31 mouse cellular contexts compared by ENCODE assay signal in the genomic region with DNA sequence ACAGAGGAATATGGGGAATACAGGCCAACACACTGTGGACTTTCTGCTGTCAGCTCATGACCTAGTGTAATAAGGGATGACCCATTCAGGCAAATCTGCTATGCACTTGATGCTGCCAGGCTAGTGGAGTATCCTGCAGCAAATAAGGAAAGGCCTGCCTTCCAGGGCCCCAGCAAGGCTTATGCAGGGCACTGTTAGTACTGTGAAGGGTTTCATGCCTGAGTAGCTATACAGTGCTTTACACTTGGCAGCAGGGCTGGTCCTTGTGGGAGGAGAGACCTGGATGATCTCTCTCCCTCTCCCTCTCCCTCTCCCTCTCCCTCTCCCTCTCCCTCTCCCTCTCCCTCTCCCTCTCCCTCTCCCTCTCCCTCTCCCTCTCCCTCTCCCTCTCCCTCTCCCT. TPM values are rescaled to one million over a fixed set of nuclear protein-coding genes. Genes with fewer than 3 reads are reported as not detected.
"Had no signal": no experiment of that assay in that cellular context is flagged by ENCODE, and none has a peak within 500 bp of the region (broad histone marks: within the 10 kb centered on the region; RNA-seq: fewer than 3 reads in every experiment).

No protein-coding gene starts in this region.

- H3K4me3 ChIP-seq: embryonic facial prominence, embryonic 10.5 days; embryonic facial prominence, embryonic 12.5 days; embryonic facial prominence, embryonic 13.5 days; embryonic facial prominence, embryonic 15.5 days; erythroblast, embryonic 14.5 days; forebrain, embryonic 10.5 days; forebrain, embryonic 12.5 days; forebrain, embryonic 13.5 days; forebrain, embryonic 15.5 days; gastrocnemius, adult 2 months; heart, adult 2 months had no signal

- H3K9me3 ChIP-seq: embryonic facial prominence, embryonic 10.5 days; embryonic facial prominence, embryonic 12.5 days; embryonic facial prominence, embryonic 13.5 days; embryonic facial prominence, embryonic 15.5 days; forebrain, embryonic 10.5 days; forebrain, embryonic 12.5 days; forebrain, embryonic 13.5 days; forebrain, embryonic 15.5 days had no signal

- H3K9ac ChIP-seq: embryonic facial prominence, embryonic 12.5 days; embryonic facial prominence, embryonic 13.5 days; embryonic facial prominence, embryonic 15.5 days; forebrain, embryonic 12.5 days; forebrain, embryonic 13.5 days; forebrain, embryonic 15.5 days; forebrain, postnatal 0 days had no signal

- H3K27ac ChIP-seq: embryonic facial prominence, embryonic 10.5 days; embryonic facial prominence, embryonic 12.5 days; embryonic facial prominence, embryonic 13.5 days; embryonic facial prominence, embryonic 15.5 days; forebrain, embryonic 10.5 days; forebrain, embryonic 12.5 days; forebrain, embryonic 13.5 days; forebrain, embryonic 15.5 days; gastrocnemius, adult 2 months; heart, adult 2 months had no signal

- H3K27me3 ChIP-seq: embryonic facial prominence, embryonic 12.5 days; embryonic facial prominence, embryonic 13.5 days; embryonic facial prominence, embryonic 15.5 days; forebrain, embryonic 12.5 days; forebrain, embryonic 13.5 days; forebrain, embryonic 15.5 days had no signal

- H3K36me3 ChIP-seq: embryonic facial prominence, embryonic 10.5 days; embryonic facial prominence, embryonic 12.5 days; embryonic facial prominence, embryonic 13.5 days; embryonic facial prominence, embryonic 15.5 days; forebrain, embryonic 10.5 days; forebrain, embryonic 12.5 days; forebrain, embryonic 15.5 days had no signal

- DNase-seq: cerebellum, adult 2 months; cerebellum, adult 8-10 months; cerebellum, adult 9-10 months; cerebellum, adult 9-11 months; cerebellum, postnatal 10 days; cerebellum, postnatal 14 days; cerebellum, postnatal 25 days; cerebellum, postnatal 36 days; embryo, embryonic 11 days; forebrain, postnatal 0 days; gastrocnemius, adult 2 months; gastrocnemius, postnatal 10 days; gastrocnemius, postnatal 14 days; gastrocnemius, postnatal 25 days; gastrocnemius, postnatal 36 days; heart, adult 11 months; heart, adult 18-20 months; heart, adult 2 months had no signal

- H3K4me2 ChIP-seq: embryonic facial prominence, embryonic 12.5 days; embryonic facial prominence, embryonic 13.5 days; embryonic facial prominence, embryonic 15.5 days; forebrain, embryonic 12.5 days; forebrain, embryonic 13.5 days; forebrain, embryonic 15.5 days had no signal

- ATAC-seq: forebrain, embryonic 13.5 days; forebrain, embryonic 14.5 days; forebrain, embryonic 15.5 days; forebrain, embryonic 16.5 days; forebrain, postnatal 0 days had no signal

- H3K4me1 ChIP-seq: embryonic facial prominence, embryonic 10.5 days; embryonic facial prominence, embryonic 12.5 days; embryonic facial prominence, embryonic 13.5 days; embryonic facial prominence, embryonic 15.5 days; forebrain, embryonic 10.5 days; forebrain, embryonic 12.5 days; forebrain, embryonic 13.5 days; forebrain, embryonic 15.5 days had no signal

RNA-seq across cellular contexts. Expression of gene Efcab8, which starts 13.6 kb away (rescaled TPM):
- polyA plus RNA-seq: embryonic facial prominence, embryonic 10.5 days; embryonic facial prominence, embryonic 11.5 days; embryonic facial prominence, embryonic 13.5 days; embryonic facial prominence, embryonic 15.5 days; forebrain, embryonic 10.5 days; forebrain, embryonic 11.5 days; forebrain, embryonic 12.5 days; forebrain, embryonic 14.5 days; forebrain, embryonic 15.5 days; forebrain, postnatal 0 days had no signal
